Comparison of ENCODE assay signal across 8 mouse cellular contexts in the genomic region with DNA sequence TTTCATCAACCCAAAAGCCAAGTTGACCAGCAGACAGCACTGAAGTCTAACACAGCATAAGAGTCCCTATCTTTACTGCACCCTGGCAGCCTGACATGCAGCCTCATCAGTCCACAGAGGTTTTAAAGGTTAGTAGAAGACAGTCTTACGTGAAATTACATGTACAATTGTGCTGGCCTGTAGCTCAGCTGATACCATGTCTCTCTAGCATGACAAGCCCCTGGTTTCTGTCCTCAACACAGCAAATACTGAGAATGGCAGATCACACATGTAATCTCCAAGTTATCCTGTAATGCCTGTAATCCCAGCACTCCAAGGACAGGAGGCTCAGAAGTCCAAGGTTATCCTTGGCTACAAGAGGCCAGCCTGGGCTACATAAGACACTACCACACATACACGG. TPM values are rescaled to one million over a fixed set of nuclear protein-coding genes. Genes with fewer than 3 reads are reported as not detected.
DNase-seq lines count a peak whose midpoint lies in the region; ATAC-seq and TF ChIP-seq lines count a peak whose summit lies in the region.

No protein-coding gene starts in this region.

- no peaks in the 10 kb centered on the region for H3K27me3 ChIP-seq in C2C12 (ENCODE audit: control insufficient read depth, insufficient read depth, insufficient read length)
- H3K27me3 ChIP-seq in ES-Bruce4 (ENCODE audit: control insufficient read depth, insufficient read depth, low read length, poor library complexity, severe bottlenecking) = no peaks in the 10 kb centered on the region
- peaks cover 24% of the 10 kb centered on the region for H3K27me3 ChIP-seq in forebrain, embryonic 15.5 days
- peaks cover 30% of the 10 kb centered on the region for H3K27me3 ChIP-seq in liver, embryonic 13.5 days

- TF ChIP-seq POLR2A in ES-Bruce4 (IDR thresholded peaks at IDR 0.05; ENCODE audit: insufficient read depth, low read length) = no peak

- H3K4me1 ChIP-seq in ES-Bruce4 (ENCODE audit: control insufficient read depth, insufficient read depth, low read length) = peaks cover 2% of the 10 kb centered on the region
- peaks cover 65% of the 10 kb centered on the region for H3K4me1 ChIP-seq in forebrain, embryonic 15.5 days
- H3K4me1 ChIP-seq in liver, embryonic 13.5 days (replicated peaks) = peaks cover 82% of the 10 kb centered on the region

- no peaks in the 10 kb centered on the region for H3K9me3 ChIP-seq in ES-Bruce4 (replicated peaks; ENCODE audit: control insufficient read depth, insufficient read depth, low read length, poor library complexity, severe bottlenecking)
- no peaks in the 10 kb centered on the region for H3K9me3 ChIP-seq in forebrain, embryonic 15.5 days
- no peaks in the 10 kb centered on the region for H3K9me3 ChIP-seq in liver, embryonic 13.5 days (replicated peaks)

- H3K79me2 ChIP-seq in C2C12 (ENCODE audit: control insufficient read depth, insufficient read depth) = peaks cover 61% of the 10 kb centered on the region

- peaks cover 8% of the 10 kb centered on the region for H3K36me3 ChIP-seq in C2C12 (ENCODE audit: control insufficient read depth, insufficient read depth)
- H3K36me3 ChIP-seq in ES-Bruce4 (ENCODE audit: control insufficient read depth, insufficient read depth, low read length, poor library complexity, severe bottlenecking) = 0 out of 2 replicates have a peak, but pooled peaks cover 3% of the 10 kb centered on the region
- no peaks in the 10 kb centered on the region for H3K36me3 ChIP-seq in forebrain, embryonic 15.5 days
- 0 out of 2 replicates have a peak, but pooled peaks cover 11% of the 10 kb centered on the region for H3K36me3 ChIP-seq in liver, embryonic 13.5 days

- no peak for DNase-seq in liver, embryonic 13.5 days
- no peak for DNase-seq in layer of hippocampus, postnatal 25 days (ENCODE audit: extremely low spot score in 1 of 2, low spot score in 1 of 2)
- no peak for DNase-seq in embryo, embryonic 11 days
- no peak for DNase-seq in gastrocnemius, postnatal 25 days
- DNase-seq in layer of hippocampus, adult 8-10 months (ENCODE audit: low spot score in 2 of 2) = no peak

- no peak for TF ChIP-seq CTCF in C2C12 (IDR thresholded peaks at IDR 0.05; ENCODE audit: control insufficient read depth, insufficient read depth, insufficient read length)
- no peak for TF ChIP-seq CTCF in ES-Bruce4 (IDR thresholded peaks at IDR 0.05; ENCODE audit: low read depth, low read length)

- H3K79me3 ChIP-seq in C2C12 (ENCODE audit: low read depth) = peaks cover 58% of the 10 kb centered on the region

- H3K4me3 ChIP-seq in C2C12 (ENCODE audit: insufficient read depth, poor library complexity, severe bottlenecking) = peak overlapping the region; percentile 90
- H3K4me3 ChIP-seq in ES-Bruce4 (ENCODE audit: low read depth, low read length) = peak overlapping the region; percentile 31
- H3K4me3 ChIP-seq in forebrain, embryonic 15.5 days = peak overlapping the region; percentile 89
- H3K4me3 ChIP-seq in liver, embryonic 13.5 days (replicated peaks) = peak overlapping the region; percentile 95

- H3K4me2 ChIP-seq in forebrain, embryonic 15.5 days (replicated peaks) = peak overlapping the region; percentile 87
- H3K4me2 ChIP-seq in liver, embryonic 13.5 days = peak overlapping the region; percentile 81

- peak overlapping the region; percentile 49 for H3ac ChIP-seq in C2C12 (ENCODE audit: control insufficient read depth, insufficient read length, low read depth)

- ATAC-seq in forebrain, embryonic 15.5 days (replicated peaks) = no peak
- no peak for ATAC-seq in liver, embryonic 13.5 days (ENCODE audit: low read depth)

- no peak for TF ChIP-seq EP300 in ES-Bruce4 (IDR thresholded peaks at IDR 0.05; ENCODE audit: insufficient read depth, low read depth, low read length)

- H3K9ac ChIP-seq in ES-Bruce4 (ENCODE audit: low read depth, poor library complexity, severe bottlenecking) = peak overlapping the region; percentile 99
- H3K9ac ChIP-seq in forebrain, embryonic 15.5 days (replicated peaks) = peak overlapping the region; percentile 65; the same call in 1 of the 2 replicates
- H3K9ac ChIP-seq in liver, embryonic 13.5 days = peak overlapping the region; percentile 96

- no peak overlapping the region for H3K27ac ChIP-seq in ES-Bruce4 (ENCODE audit: insufficient read depth, low read length)
- no peak overlapping the region for H3K27ac ChIP-seq in forebrain, embryonic 15.5 days (replicated peaks)
- H3K27ac ChIP-seq in liver, embryonic 13.5 days = peak overlapping the region; percentile 80

- WGBS in forebrain, embryonic 15.5 days = 58% methylated on average over 2 of the region's 2 CpGs
- WGBS in liver, embryonic 13.5 days (ENCODE audit: insufficient replicate concordance) = 30% methylated on average over 2 of the region's 2 CpGs

TF ChIP-seq in C2C12, 6 proteins besides CTCF, POLR2A, EP300 and RAD21:
- TF ChIP-seq MYOD1 (IDR thresholded peaks at IDR 0.05; ENCODE audit: control insufficient read depth, insufficient read length, low read depth) (no peak), USF1 (IDR thresholded peaks at IDR 0.05; ENCODE audit: low read depth) (no peak), MAX (IDR thresholded peaks at IDR 0.05) (no peak), CEBPB (IDR thresholded peaks at IDR 0.05; ENCODE audit: low read depth) (no peak), FOSL1 (IDR thresholded peaks at IDR 0.05; ENCODE audit: insufficient read depth, low read length, poor library complexity, severe bottlenecking) (no peak), MYOG (IDR thresholded peaks at IDR 0.05; ENCODE audit: control insufficient read depth, extremely low read depth, insufficient read length) (no peak)

RNA-seq across cellular contexts. Expression of a gene that starts 1.2 kb away (rescaled TPM):
- 175 TPM for polyA plus RNA-seq in C2C12 (2012; fragmentation: generic; extraction: Trizol)
- 122 and 134 TPM in 2 replicates for polyA plus RNA-seq in ES-Bruce4 (2011; ENCODE audit: insufficient read depth, insufficient read length, low read depth, missing spikeins)
- 113 and 118 TPM in 2 replicates for polyA plus RNA-seq in forebrain, embryonic 15.5 days (2015; fragmentation: Nextera tagmentation; extraction: Ambion mirVana)
- 69.2 and 80.8 TPM in 2 replicates for polyA plus RNA-seq in liver, embryonic 13.5 days (2015; fragmentation: Nextera tagmentation; extraction: Ambion mirVana)
- total RNA-seq in layer of hippocampus, postnatal 25 days (2021) = 1 to 10 TPM; 4.4 to 6.2 TPM
- 1 to 10 TPM; 1.3 to 2.1 TPM for total RNA-seq in gastrocnemius, postnatal 25 days (2021)
- total RNA-seq in layer of hippocampus, adult 8-10 months (2022) = 1 to 10 TPM; 4.0 to 6.1 (median 4.8) TPM

RNA-seq across cellular contexts. Expression of a gene that starts 19.9 kb away (rescaled TPM):
- 2.2 TPM for polyA plus RNA-seq in C2C12 (2012; fragmentation: generic; extraction: Trizol)
- 3.9 and 4.1 TPM in 2 replicates for polyA plus RNA-seq in ES-Bruce4 (2011; ENCODE audit: insufficient read depth, insufficient read length, low read depth, missing spikeins)
- polyA plus RNA-seq in forebrain, embryonic 15.5 days (2015; fragmentation: Nextera tagmentation; extraction: Ambion mirVana) = 26.0 and 30.4 TPM in 2 replicates
- 0.53 and 0.57 TPM in 2 replicates for polyA plus RNA-seq in liver, embryonic 13.5 days (2015; fragmentation: Nextera tagmentation; extraction: Ambion mirVana)
- 10 to 100 TPM; 29.6 to 32.0 TPM for total RNA-seq in layer of hippocampus, postnatal 25 days (2021)
- under 1 TPM; 0.08 to 0.61 TPM for total RNA-seq in gastrocnemius, postnatal 25 days (2021)
- 10 to 100 TPM; 29.0 to 38.6 (median 34.0) TPM for total RNA-seq in layer of hippocampus, adult 8-10 months (2022)

RNA-seq across cellular contexts. Expression of a gene that starts 49.1 kb away (rescaled TPM):
- polyA plus RNA-seq in C2C12 (2012; fragmentation: generic; extraction: Trizol) (not detected), ES-Bruce4 (2011; ENCODE audit: insufficient read depth, insufficient read length, low read depth, missing spikeins) (0.32 and 0.42 TPM in 2 replicates)
- polyA plus RNA-seq in forebrain, embryonic 15.5 days (2015; fragmentation: Nextera tagmentation; extraction: Ambion mirVana) = not detected in 2 replicates
- polyA plus RNA-seq in liver, embryonic 13.5 days (2015; fragmentation: Nextera tagmentation; extraction: Ambion mirVana) = not detected in 2 replicates
- not detected for total RNA-seq in layer of hippocampus, postnatal 25 days (2021)
- total RNA-seq in gastrocnemius, postnatal 25 days (2021) = not detected
- under 1 TPM in 1 of 4 experiments, not detected in 3; 0.36 TPM for total RNA-seq in layer of hippocampus, adult 8-10 months (2022)

RNA-seq across cellular contexts. Expression of a gene that starts 51.6 kb away (rescaled TPM):
- polyA plus RNA-seq in C2C12 (2012; fragmentation: generic; extraction: Trizol) (28.6 TPM), ES-Bruce4 (2011; ENCODE audit: insufficient read depth, insufficient read length, low read depth, missing spikeins) (92.3 and 100 TPM in 2 replicates)
- polyA plus RNA-seq in forebrain, embryonic 15.5 days (2015; fragmentation: Nextera tagmentation; extraction: Ambion mirVana) = 121 and 124 TPM in 2 replicates
- polyA plus RNA-seq in liver, embryonic 13.5 days (2015; fragmentation: Nextera tagmentation; extraction: Ambion mirVana) = 7.1 TPM in 2 replicates
- 100 to 1,000 TPM; 101 to 117 TPM for total RNA-seq in layer of hippocampus, postnatal 25 days (2021)
- 1 to 10 TPM; 4.6 to 5.9 TPM for total RNA-seq in gastrocnemius, postnatal 25 days (2021)
- 100 to 1,000 TPM; 106 to 125 (median 113) TPM for total RNA-seq in layer of hippocampus, adult 8-10 months (2022)

RNA-seq across cellular contexts. Expression of a gene that starts 55.0 kb away (rescaled TPM):
- polyA plus RNA-seq in C2C12 (2012; fragmentation: generic; extraction: Trizol) (not detected), ES-Bruce4 (2011; ENCODE audit: insufficient read depth, insufficient read length, low read depth, missing spikeins) (not detected in 2 replicates)
- not detected in 2 replicates for polyA plus RNA-seq in forebrain, embryonic 15.5 days (2015; fragmentation: Nextera tagmentation; extraction: Ambion mirVana)
- not detected in 2 replicates for polyA plus RNA-seq in liver, embryonic 13.5 days (2015; fragmentation: Nextera tagmentation; extraction: Ambion mirVana)
- 1 to 10 TPM; 5.3 to 9.0 TPM for total RNA-seq in layer of hippocampus, postnatal 25 days (2021)
- total RNA-seq in gastrocnemius, postnatal 25 days (2021) = 1 to 10 TPM in 1 of 2 experiments, not detected in 1; 1.6 TPM
- total RNA-seq in layer of hippocampus, adult 8-10 months (2022) = 1 to 10 TPM; 4.6 to 6.4 (median 5.5) TPM

Comparison
In these comparisons a context has a peak if more than half of its experiments do, and no peak if none do; other contexts are left out.
1. H3K4me3 ChIP-seq: peak in every context shown above with its lines; median percentile 95 in liver, embryonic 13.5 days; 90 in C2C12; 89 in forebrain, embryonic 15.5 days; 31 in ES-Bruce4.